Mouse (Mus musculus) MEL (cell line): ENCODE measurements around the gene Grb7. TPM values are rescaled to one million over a fixed set of nuclear protein-coding genes. Genes with fewer than 3 reads are reported as not detected.
A peak's percentile ranks its signal among the peaks of the same experiment; 100 is the strongest.

Experiments
- DNase-seq: peaks from one replicate; pipeline ENCODE4 v3.0.0; 2011; ENCODE audit warnings: low read depth, low spot score
- H3K27ac ChIP-seq: 2 replicates; pipeline ENCODE4 v1.5.1; 2012; ENCODE audit warnings: low read depth, mild to moderate bottlenecking, control low read depth, low read length, moderate library complexity; ENCODE audit not compliant: control insufficient read depth
- H3K27me3 ChIP-seq, 2 experiments: fragments of 150-350 bp in 1 of 2; sonication (generic) in 1 of 2; 2 replicates each; pipeline ENCODE4 v1.6.1; 2012; ENCODE audit warnings: low read length in 2 of 2, mild to moderate bottlenecking in 2 of 2, improper control_type of control experiment in 1 of 2, moderate library complexity in 1 of 2; ENCODE audit not compliant: insufficient read depth in 2 of 2, control insufficient read depth in 1 of 2
- H3K36me3 ChIP-seq, 2 experiments: 2 replicates each; pipeline ENCODE4 v1.6.1; 2012 to 2014; ENCODE audit warnings: low read length in 2 of 2, improper control_type of control experiment in 1 of 2, inconsistent platforms in 1 of 2, mild to moderate bottlenecking in 1 of 2; ENCODE audit not compliant: insufficient read depth in 2 of 2, control insufficient read depth in 1 of 2
- H3K4me1 ChIP-seq, 2 experiments: fragments of 150-350 bp in 1 of 2; sonication (generic) in 1 of 2; 2 replicates each; pipeline ENCODE4 v1.6.1; 2012; ENCODE audit warnings: low read length in 2 of 2, improper control_type of control experiment in 1 of 2, mild to moderate bottlenecking in 1 of 2; ENCODE audit not compliant: insufficient read depth in 2 of 2, control insufficient read depth in 1 of 2
- H3K4me3 ChIP-seq, 2 experiments: fragments of 150-350 bp in 1 of 2; sonication (generic) in 1 of 2; 2 replicates each; pipeline ENCODE4 v1.5.1; 2012; ENCODE audit warnings: low read depth in 2 of 2, low read length in 2 of 2, mild to moderate bottlenecking in 2 of 2, moderate library complexity in 2 of 2, control low read depth in 1 of 2, improper control_type of control experiment in 1 of 2; ENCODE audit not compliant: control insufficient read depth in 1 of 2, insufficient read depth in 1 of 2
- H3K79me2 ChIP-seq: 2 replicates; pipeline ENCODE4 v1.6.1; 2012; ENCODE audit warnings: mild to moderate bottlenecking, low read length, moderate library complexity; ENCODE audit not compliant: control insufficient read depth, poor library complexity, insufficient read depth
- H3K9ac ChIP-seq: 2 replicates; pipeline ENCODE4 v1.6.1; 2012; ENCODE audit warnings: low read depth, mild to moderate bottlenecking, control low read depth, low read length, moderate library complexity; ENCODE audit not compliant: control insufficient read depth, poor library complexity, severe bottlenecking
- H3K9me3 ChIP-seq: fragments of 150-350 bp; sonication (generic); replicated peaks from 2 replicates; pipeline ENCODE4 v1.6.1; 2012; ENCODE audit warnings: mild to moderate bottlenecking, low read length, improper control_type of control experiment, moderate library complexity; ENCODE audit not compliant: insufficient read depth
- EP300 ChIP-seq, 2 experiments: IDR thresholded peaks; 2 replicates each; pipeline ENCODE4 v1.6.1; 2011; ENCODE audit warnings: improper control_type of control experiment in 2 of 2, low read length in 2 of 2, low read depth in 1 of 2, mild to moderate bottlenecking in 1 of 2
- ETS1 ChIP-seq: IDR thresholded peaks from 2 replicates; pipeline ENCODE4 v1.6.1; 2012; ENCODE audit warnings: low read depth, mild to moderate bottlenecking, inconsistent platforms, low read length, improper control_type of control experiment, moderate library complexity
- HCFC1 ChIP-seq: IDR thresholded peaks from 2 replicates; pipeline ENCODE4 v1.6.1; 2012; ENCODE audit warnings: low read depth, mild to moderate bottlenecking, inconsistent platforms, low read length, improper control_type of control experiment, moderate library complexity
- JUND ChIP-seq: IDR thresholded peaks from 2 replicates; pipeline ENCODE4 v1.6.1; 2011; ENCODE audit warnings: low read depth, mild to moderate bottlenecking, improper control_type of control experiment, low read length
- MAFK ChIP-seq: IDR thresholded peaks from 2 replicates; pipeline ENCODE4 v1.6.1; 2011; ENCODE audit warnings: low read depth, mild to moderate bottlenecking, low read length, improper control_type of control experiment, borderline replicate concordance
- MEF2A ChIP-seq: IDR thresholded peaks from 2 replicates; pipeline ENCODE4 v1.6.1; 2014; ENCODE audit warnings: low read depth, mild to moderate bottlenecking, inconsistent platforms, low read length, improper control_type of control experiment; ENCODE audit not compliant: poor library complexity, insufficient replicate concordance, severe bottlenecking; ENCODE audit errors: extremely low read depth
- NRF1 ChIP-seq: IDR thresholded peaks from 2 replicates; pipeline ENCODE4 v1.6.1; 2014; ENCODE audit warnings: low read depth, mild to moderate bottlenecking, inconsistent platforms, low read length, improper control_type of control experiment, moderate library complexity; ENCODE audit not compliant: poor library complexity, insufficient read depth, severe bottlenecking
- POLR2A ChIP-seq, 2 experiments: IDR thresholded peaks; 2 replicates each; pipeline ENCODE4 v1.6.1; 2011 to 2012; ENCODE audit warnings: low read length in 2 of 2, mild to moderate bottlenecking in 2 of 2, control low read depth in 1 of 2, improper control_type of control experiment in 1 of 2, low read depth in 1 of 2, moderate library complexity in 1 of 2; ENCODE audit not compliant: control insufficient read depth in 1 of 2, insufficient read depth in 1 of 2, poor library complexity in 1 of 2
- POLR2AphosphoS2 ChIP-seq: IDR thresholded peaks from 2 replicates; pipeline ENCODE4 v1.6.1; 2011; ENCODE audit warnings: low read length, improper control_type of control experiment
- POLR2AphosphoS5 ChIP-seq: IDR thresholded peaks from 2 replicates; pipeline ENCODE4 v1.6.1; 2012; ENCODE audit warnings: low read depth, borderline replicate concordance, mild to moderate bottlenecking, inconsistent platforms, low read length, moderate library complexity, mixed read lengths
- RCOR1 ChIP-seq: IDR thresholded peaks from 2 replicates; pipeline ENCODE4 v1.6.1; 2012; ENCODE audit warnings: low read depth, mild to moderate bottlenecking, inconsistent platforms, low read length, improper control_type of control experiment
- SMC3 ChIP-seq: IDR thresholded peaks from 2 replicates; pipeline ENCODE4 v1.6.1; 2011; ENCODE audit warnings: low read depth, low read length, improper control_type of control experiment
- TAL1 ChIP-seq: IDR thresholded peaks from 2 replicates; pipeline ENCODE4 v1.6.1; 2012; ENCODE audit warnings: mild to moderate bottlenecking, inconsistent platforms, low read length, moderate library complexity, mixed read lengths
- TCF12 ChIP-seq: IDR thresholded peaks from 2 replicates; pipeline ENCODE4 v1.6.1; 2014; ENCODE audit warnings: low read depth, mild to moderate bottlenecking, inconsistent platforms, low read length, improper control_type of control experiment, moderate library complexity
- USF1 ChIP-seq: IDR thresholded peaks from 2 replicates; pipeline ENCODE4 v1.6.1; 2014; ENCODE audit warnings: low read depth, mild to moderate bottlenecking, inconsistent platforms, low read length, improper control_type of control experiment, moderate library complexity
- USF2 ChIP-seq, 2 experiments: IDR thresholded peaks; 2 replicates each; pipeline ENCODE4 v1.6.1; 2011 to 2012; ENCODE audit warnings: improper control_type of control experiment in 2 of 2, low read length in 2 of 2, borderline replicate concordance in 1 of 2, inconsistent platforms in 1 of 2, low read depth in 1 of 2, mild to moderate bottlenecking in 1 of 2; ENCODE audit not compliant: insufficient read depth in 1 of 2
- ZKSCAN1 ChIP-seq: IDR thresholded peaks from 2 replicates; pipeline ENCODE4 v1.6.1; 2012; ENCODE audit warnings: low read depth, mild to moderate bottlenecking, inconsistent platforms, low read length, improper control_type of control experiment, moderate library complexity
- ZMIZ1 ChIP-seq: IDR thresholded peaks from 2 replicates; pipeline ENCODE4 v1.6.1; 2012; ENCODE audit warnings: low read depth, mild to moderate bottlenecking, inconsistent platforms, low read length, improper control_type of control experiment, moderate library complexity
- ZNF384 ChIP-seq: IDR thresholded peaks from 2 replicates; pipeline ENCODE4 v1.6.1; 2012; ENCODE audit warnings: low read depth, mild to moderate bottlenecking, inconsistent platforms, low read length, improper control_type of control experiment
- polyA plus RNA-seq, 2 experiments: library from polyadenylated mRNA; stranded (reverse) in 1 of 2; unstranded in 1 of 2; fragments of >175 nt in 1 of 2; fragments of >200 nt in 1 of 2; gene quantifications; 2 replicates each; pipeline versions ENCODE4 v1.2.1 to v1.2.4; 2012; ENCODE audit warnings: low replicate concordance in 2 of 2, low read depth in 1 of 2; ENCODE audit not compliant: insufficient read length in 2 of 2, insufficient read depth in 1 of 2, missing spikeins in 1 of 2
- total RNA-seq: library from RNA; depleted of rRNA; stranded (reverse); fragments of 300-350 nt; gene quantifications from 2 replicates; pipeline ENCODE4 v1.2.3, GENCODE M21; 2012

Gene Grb7
- total and polyA plus RNA-seq, 3 experiments, result 0.21 TPM; not detected in 2

DNA sequence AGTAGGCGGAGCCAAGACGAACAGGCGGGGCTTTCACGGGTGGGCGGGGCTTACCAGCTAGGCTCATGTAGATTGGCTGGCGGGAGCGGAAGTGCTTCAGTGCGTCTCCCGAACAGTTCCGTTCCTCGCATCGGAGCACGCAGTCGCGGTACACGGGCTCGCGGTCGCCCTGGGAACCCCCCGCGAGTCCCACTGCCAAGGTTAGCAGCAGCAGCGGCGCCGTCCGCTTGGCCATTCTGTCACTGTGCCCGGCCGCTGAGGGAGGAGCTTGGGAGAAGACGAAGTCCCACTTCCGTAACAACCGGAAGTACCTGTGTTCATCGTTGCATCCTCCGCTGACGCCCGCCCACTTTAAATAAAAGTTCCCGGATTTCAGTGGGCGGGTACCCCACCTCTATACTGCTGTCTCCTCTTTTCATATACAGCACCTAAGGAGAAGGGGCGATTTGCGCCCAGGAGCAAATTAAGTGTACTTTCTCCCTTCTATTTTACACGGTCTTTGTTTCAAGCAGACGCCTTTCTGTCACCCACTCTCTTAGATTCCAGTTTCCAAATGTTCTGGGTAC is 46.0 kb upstream of the Grb7 start, which contains the start of gene Pgap3 (continued):
- TF ChIP-seq SMC3 (no peak), EP300 (IDR thresholded peaks at IDR 0.05; ENCODE audit: low read depth in 1 of 2, low read length in 2 of 2) (peak in 1 of 2 experiments; percentile 27; a peak in 1 of 4 replicates), RCOR1 (peak; percentile 50)

GRCm38 (mm10) chr11:98400816-98401215 is 45.4 kb upstream of the Grb7 start:
- H3K36me3 ChIP-seq, result peaks cover 0 to 9% of the 10 kb centered on the region in 2 experiments; a peak in 2 of 4 replicates
- no peaks in the 10 kb centered on the region for H3K9me3 ChIP-seq
- peak overlapping the region; percentile 80 for H3K9ac ChIP-seq
- H3K79me2 ChIP-seq, result no peaks in the 10 kb centered on the region; the same call in 1 of the 2 replicates
- no peak for DNase-seq
- peaks cover 3 to 5% of the 10 kb centered on the region in 2 experiments; a peak in 2 of 4 replicates for H3K27me3 ChIP-seq
- TF ChIP-seq ZNF384, result no peak
- TF ChIP-seq POLR2AphosphoS2, result no peak
- TF ChIP-seq ZMIZ1, result no peak
- no peak for TF ChIP-seq HCFC1
- TF ChIP-seq ETS1, result no peak
- TF ChIP-seq MAFK, result no peak
- TF ChIP-seq TCF12, result no peak
- TF ChIP-seq MEF2A, result no peak
- TF ChIP-seq SMC3, result no peak
- no peak for TF ChIP-seq USF2 (IDR thresholded peaks at IDR 0.05; ENCODE audit: borderline replicate concordance in 1 of 2, insufficient read depth in 1 of 2, low read depth in 1 of 2, low read length in 2 of 2)
- no peak for TF ChIP-seq USF1
- no peak for TF ChIP-seq JUND
- no peak for TF ChIP-seq POLR2AphosphoS5
- no peak for TF ChIP-seq TAL1
- no peak for TF ChIP-seq POLR2A (IDR thresholded peaks at IDR 0.05; ENCODE audit: control insufficient read depth in 1 of 2, insufficient read depth in 1 of 2, low read depth in 1 of 2, low read length in 2 of 2, poor library complexity in 1 of 2)
- TF ChIP-seq NRF1, result no peak
- no peak for TF ChIP-seq ZKSCAN1
- peak overlapping the region; percentile 69 to 96 for H3K4me3 ChIP-seq
- peak overlapping the region; percentile 89; the same call in 1 of the 2 replicates for H3K27ac ChIP-seq
- peaks cover 8 to 14% of the 10 kb centered on the region in 2 experiments for H3K4me1 ChIP-seq
